In the genomic region with DNA sequence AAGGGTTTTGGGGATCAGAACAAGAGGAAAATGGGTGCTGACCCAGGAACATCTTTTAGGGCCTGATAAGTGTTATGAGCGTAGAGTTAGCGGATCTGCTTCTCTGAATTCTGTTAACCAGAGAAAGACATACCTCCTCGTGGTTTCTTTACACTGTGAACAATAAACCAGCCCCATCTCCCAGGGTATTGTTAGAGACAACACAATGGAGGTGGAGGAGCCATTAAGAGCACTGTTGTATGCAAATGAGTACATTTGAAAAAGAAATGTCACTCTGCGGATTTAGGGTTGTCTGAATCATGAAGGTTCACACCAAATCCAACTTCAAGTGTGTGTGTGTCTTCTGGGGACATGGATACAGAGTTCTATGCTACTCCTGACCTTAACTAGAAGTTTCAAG, we compare ENCODE assay signal across 14 mouse cellular contexts.
DNase-seq lines count a peak whose midpoint lies in the region; TF ChIP-seq lines count a peak whose summit lies in the region.
"Had no signal": no experiment of that assay in that cellular context is flagged by ENCODE, and none has a peak within 500 bp of the region (broad histone marks: within the 10 kb centered on the region; RNA-seq: fewer than 3 reads in every experiment).

No protein-coding gene starts in this region.

- DNase-seq in ES-CJ7 (ENCODE audit: low read depth, low spot score) (peak; percentile 36), R1 (ENCODE audit: low read depth, low spot score) (peak; percentile 66)
- no peak for DNase-seq in cerebellum, postnatal 36 days
- DNase-seq in ovary, postnatal 14 days (ENCODE audit: low spot score) = no peak
- DNase-seq: B cell, adult 2 months; cerebellum, adult 11-12 months; cerebellum, adult 2 months; cerebellum, adult 9-10 months; cerebellum, postnatal 10 days; cerebellum, postnatal 25 days; embryo, embryonic 11 days had no signal

- H3K4me1 ChIP-seq in embryonic fibroblast, embryonic 13.5 days (ENCODE audit: control insufficient read depth, insufficient read depth, low read length) = peaks cover 9% of the 10 kb centered on the region
- H3K4me1 ChIP-seq: embryonic facial prominence, embryonic 15.5 days had no signal

- TF ChIP-seq POLR2A in embryonic fibroblast, embryonic 13.5 days (IDR thresholded peaks at IDR 0.05; ENCODE audit: low read depth, low read length) = no peak

- peak overlapping the region; percentile 14; the same call in 1 of the 2 replicates for H3K27ac ChIP-seq in embryonic fibroblast, embryonic 13.5 days (ENCODE audit: insufficient read depth, low read length)
- H3K27ac ChIP-seq: embryonic facial prominence, embryonic 13.5 days; embryonic facial prominence, embryonic 15.5 days had no signal

- TF ChIP-seq CTCF in embryonic fibroblast, embryonic 13.5 days (IDR thresholded peaks at IDR 0.05; ENCODE audit: borderline replicate concordance, insufficient read depth, low read length) = no peak

- no peak overlapping the region for H3K4me3 ChIP-seq in embryonic fibroblast, embryonic 13.5 days (ENCODE audit: insufficient read depth, low read length)
- H3K4me3 ChIP-seq: embryonic facial prominence, embryonic 13.5 days; embryonic facial prominence, embryonic 15.5 days had no signal

Comparison
In these comparisons a context has a peak if more than half of its experiments do, and no peak if none do; other contexts are left out.
1. DNase-seq: peak in ES-CJ7 (single experiment) and R1 (single experiment); none in cerebellum, postnatal 36 days (0 of 2) and ovary, postnatal 14 days (single experiment).